Mouse (Mus musculus): ENCODE data around the gene Cep295.
"Not testable (repeated sequence)": the region's sequence is repeated elsewhere in the genome, so short reads cannot be mapped to it uniquely, and the experiment has no call there.

Cep295 gene

DNA sequence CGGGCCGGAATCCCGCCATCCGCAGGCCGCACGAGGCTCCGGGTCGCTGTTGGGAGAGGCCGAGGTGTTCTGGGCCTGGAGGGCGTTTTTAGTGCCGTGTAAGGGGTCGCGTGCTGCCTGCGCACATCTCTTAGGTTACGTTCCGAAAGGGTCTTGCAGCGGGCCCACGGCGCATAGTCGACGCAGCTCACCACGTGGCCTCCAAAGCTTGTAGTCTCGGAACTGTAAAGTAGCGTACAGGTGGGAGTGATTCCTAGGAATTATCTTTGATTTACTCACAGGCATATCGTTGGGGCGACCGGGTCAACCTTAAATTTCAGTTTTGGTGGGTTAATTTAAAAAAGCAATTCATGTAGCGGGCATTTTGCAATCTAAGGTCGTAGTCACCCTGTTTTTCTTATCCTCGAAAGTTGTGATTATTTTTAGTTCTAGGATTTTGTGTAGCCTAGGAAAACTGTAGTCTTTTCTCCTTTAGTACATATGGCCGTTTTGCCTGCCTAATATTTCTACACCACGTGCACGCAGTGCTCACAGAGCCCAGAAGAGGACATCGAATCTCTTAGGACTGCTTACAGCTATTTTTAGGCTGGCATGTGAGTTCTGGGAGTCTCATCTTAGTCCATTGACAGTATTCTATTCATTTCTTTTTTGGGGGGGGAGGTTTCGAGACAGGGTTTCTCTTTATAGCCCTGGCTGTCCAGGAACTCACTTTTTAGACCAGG is 51.0 kb downstream of the Cep295 start, which contains the start of gene 4931406C07Rik:
TSS of gene 4931406C07Rik (minus strand) at position 51 of the 722 bp plus-strand sequence.
- DNase-seq: no peak

DNA sequence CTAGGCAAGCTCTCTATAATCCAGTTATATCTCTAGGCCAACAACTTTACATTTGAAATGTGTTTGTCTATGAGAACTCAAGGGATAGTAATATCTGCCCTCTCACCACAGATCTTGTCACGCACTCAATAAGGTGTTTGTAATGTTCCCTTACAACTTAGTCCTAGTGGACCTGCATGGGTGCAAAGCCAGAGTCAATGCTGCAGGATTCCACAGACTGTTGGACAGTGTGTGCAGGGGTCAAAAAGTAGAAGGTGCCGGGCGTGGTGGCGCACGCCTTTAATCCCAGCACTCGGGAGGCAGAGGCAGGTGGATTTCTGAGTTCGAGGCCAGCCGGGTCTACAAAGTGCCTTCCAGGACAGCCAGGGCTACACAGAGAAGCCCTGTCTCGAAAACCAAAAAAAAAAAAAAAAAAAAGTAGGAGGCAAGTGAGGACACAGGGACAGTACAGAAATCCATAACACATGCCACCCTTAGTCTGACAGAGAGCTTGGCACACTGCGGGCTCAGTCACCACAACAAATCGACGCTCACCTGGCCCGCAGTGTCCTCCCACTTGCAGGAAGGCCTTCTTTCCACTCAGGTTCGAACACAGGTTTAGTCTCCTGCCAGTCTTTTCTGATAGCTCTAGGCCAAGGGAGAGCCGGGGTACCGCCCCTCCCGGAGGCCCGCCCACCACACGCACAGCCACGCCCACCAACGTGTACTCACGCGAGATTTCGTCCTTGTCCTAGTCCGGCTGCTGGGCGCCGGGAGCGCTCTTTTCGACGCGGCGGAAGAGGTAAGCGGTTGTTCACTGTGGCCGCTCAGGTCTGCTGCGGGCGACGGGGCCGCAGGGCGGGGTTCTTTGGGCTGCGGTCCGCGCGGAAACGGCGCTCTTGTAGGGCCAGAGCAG is 51.8 kb downstream of the Cep295 start, which contains the start of gene Taf1d:
TSS of gene Taf1d (plus strand) at position 712 of the 895 bp plus-strand sequence.
- peak; percentile 99 for DNase-seq

DNA sequence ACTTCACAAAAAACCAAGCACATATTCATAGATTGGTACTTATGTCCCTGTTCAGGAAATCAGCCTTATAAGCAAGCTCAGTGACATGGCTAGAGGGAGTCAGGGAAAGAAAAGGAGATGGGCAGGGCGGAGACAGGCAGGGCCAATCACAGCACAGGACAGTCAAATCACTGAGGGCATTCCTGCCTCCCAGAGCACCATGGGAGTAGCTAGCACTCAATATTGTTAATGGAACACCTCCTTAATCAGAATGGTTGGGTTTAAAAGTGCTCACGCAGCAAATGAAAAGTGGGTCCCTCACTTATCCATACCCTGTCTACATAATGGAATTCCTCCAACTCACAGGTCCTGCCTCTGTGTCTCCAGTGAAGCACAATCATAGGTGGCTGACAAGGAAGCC is 54.7 kb downstream of the Cep295 start:
- no peak for DNase-seq

DNA sequence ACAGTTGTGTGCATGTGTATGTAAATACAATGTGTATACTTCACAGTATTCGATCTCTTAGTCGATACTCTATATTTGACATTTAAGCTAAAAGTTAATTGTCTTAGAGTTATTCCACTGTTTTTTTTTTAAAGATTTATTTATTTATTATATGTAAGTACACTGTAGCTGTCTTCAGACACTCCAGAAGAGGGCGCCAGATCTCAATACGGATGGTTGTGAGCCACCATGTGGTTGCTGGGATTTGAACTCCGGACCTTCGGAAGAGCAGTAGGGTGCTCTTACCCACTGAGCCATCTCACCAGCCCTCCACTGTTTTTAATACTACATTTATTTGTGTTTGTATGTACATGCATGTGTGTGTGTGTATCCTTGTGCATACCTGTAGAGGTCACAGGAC is 55.6 kb downstream of the Cep295 start:
- DNase-seq: not testable (repeated sequence)

DNA sequence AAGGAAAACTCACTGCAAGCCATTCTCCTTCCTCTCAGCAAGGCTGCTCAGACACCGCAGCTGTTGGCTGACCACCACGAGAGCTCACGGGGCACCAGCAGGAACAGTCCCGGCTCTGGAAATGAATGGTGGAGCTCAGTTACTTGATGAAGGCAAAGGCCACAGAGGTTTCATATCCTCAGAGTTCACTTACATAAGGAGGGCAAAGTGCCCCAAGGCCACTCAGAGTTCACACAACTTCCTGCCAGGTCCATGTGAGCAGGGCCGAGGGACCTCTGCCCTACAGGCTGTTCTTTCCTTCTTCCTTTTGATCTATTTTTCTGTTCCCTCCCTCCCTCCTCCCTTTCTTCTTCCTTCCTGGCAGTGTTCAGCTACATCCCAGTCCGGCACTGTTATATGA is 56.2 kb downstream of the Cep295 start:
- no peak for DNase-seq

DNA sequence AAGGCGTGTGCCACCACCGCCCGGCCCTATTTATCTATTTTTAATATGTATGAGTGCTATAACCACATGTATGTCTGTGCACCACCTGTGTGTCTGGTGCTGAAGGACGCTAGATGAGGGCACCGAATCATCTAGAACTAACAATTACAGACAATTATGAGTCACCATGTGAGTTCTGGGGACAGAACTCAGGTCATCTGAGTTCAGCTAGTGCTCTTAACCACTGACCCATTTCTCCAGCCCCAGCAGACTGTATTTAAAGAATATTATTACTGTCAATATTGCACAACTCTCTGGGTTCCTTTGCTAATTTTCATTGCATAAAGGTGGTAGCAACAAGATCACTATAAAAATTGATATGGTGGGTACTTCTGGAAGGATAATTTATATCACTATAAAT is 57.5 kb downstream of the Cep295 start:
- DNase-seq: no peak

DNA sequence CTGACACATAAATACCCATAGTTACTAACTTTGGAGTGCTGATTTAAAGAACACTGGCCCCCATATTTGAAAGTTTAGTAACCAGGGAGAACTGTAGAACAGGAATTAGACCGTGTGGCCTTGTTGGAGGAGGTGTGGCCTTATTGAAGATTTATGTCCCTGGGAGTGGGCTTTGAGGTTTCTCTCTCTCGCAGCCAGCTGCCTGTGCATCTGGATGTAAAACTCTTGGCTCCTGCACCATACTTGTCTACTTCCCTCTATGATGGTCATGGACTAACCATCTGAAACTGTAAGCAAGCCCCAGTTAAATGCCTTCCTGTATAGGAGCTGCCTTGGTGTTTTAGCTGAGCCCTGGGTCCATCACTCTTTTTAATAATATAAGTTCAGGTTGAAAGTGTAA is 59.1 kb downstream of the Cep295 start:
- DNase-seq: no peak

DNA sequence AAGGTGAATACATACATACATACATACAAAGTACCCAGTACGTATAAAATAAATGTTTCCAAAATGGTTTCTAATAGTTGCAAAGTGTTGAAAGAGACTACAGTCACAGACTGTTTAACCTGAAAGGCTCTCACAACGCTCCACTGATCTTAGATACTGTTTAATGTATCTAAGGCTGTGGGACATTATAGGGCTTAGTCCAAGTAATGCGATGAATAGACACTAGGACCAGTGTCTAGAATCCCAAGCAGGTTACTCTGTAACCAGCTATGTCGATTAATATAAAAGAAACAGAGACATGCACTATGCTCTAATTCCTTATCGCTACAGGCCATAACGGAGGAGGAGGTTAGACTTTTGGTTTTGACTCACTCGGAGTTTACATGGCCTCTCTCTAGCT is 60.5 kb downstream of the Cep295 start:
- no peak for DNase-seq

DNA sequence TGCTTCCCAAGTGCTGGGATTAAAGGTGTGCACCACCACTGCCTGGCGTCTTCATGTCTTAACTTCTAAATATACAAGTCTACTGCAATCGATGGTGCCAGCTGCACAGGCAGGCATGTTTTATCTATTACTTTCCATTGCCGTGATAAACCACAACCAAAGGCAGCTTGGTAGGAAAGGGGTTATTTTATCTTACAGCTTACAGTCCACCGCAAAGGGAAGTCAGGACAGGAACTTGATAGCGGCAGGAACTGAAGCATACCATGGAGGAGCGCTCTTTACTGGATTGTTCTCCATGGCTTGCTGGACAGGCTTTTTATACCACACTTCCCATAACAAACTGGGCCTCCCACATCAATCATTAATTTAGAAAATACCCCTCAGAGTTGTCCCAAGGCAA is 68.3 kb downstream of the Cep295 start:
- no peak for DNase-seq

DNA sequence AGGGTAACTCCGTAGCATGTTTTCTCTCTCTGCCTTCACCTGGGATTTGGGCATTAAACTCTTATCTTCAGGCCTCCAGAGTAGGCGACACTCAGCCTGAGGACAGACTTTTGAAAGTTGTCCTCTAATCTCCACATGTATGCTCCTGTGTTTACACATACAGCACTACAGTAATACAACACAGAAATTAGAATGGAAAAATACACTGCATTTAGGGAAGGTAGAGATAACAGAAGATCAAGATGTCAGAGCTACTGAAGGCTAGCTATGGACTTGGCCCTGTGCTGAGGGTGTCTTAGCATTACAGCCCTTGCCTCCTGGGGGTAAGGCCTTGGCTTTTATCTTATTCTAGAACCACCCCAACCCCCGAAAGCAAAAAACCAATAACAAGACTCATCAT is 69.2 kb downstream of the Cep295 start:
- DNase-seq: no peak

DNA sequence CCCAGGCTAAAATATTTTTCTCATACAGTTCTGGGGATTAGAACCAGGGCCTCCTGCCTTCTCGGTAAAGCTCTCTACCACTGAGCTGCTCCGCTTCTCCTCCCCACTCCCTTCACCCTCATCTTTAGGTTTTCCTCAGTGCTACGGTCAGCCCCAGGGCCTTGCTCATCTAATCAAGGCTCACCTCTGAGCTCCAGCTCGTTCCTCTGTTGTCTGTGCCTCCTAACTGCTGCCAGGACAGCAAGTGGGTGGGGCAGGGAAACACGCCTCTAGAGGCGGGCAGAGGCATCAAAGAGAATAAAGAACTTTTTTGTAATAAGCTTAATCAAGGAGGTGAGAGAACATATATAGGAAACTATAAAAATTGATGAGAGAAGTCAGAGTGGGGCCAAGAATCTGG is 69.7 kb downstream of the Cep295 start:
- DNase-seq: no peak

DNA sequence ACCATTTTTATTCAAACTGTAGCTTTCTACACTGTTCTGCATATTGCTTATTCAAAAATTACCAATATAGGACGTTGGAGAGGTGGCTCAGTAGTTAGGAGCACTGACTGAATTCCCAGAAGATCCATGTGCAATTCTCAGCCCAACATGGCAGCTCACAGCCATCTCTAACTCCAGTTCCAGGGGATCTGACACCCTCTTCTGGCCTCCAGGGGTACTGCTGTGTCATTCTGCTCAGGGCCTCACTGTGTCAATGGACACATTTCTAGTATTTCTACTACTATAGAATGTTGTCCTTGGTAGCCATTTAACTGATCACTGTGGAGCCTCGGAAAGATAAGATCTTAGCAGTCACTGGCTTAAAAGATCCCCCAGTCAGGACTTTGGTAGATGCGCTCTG is 72.1 kb downstream of the Cep295 start:
- peak; percentile 41 for DNase-seq

DNA sequence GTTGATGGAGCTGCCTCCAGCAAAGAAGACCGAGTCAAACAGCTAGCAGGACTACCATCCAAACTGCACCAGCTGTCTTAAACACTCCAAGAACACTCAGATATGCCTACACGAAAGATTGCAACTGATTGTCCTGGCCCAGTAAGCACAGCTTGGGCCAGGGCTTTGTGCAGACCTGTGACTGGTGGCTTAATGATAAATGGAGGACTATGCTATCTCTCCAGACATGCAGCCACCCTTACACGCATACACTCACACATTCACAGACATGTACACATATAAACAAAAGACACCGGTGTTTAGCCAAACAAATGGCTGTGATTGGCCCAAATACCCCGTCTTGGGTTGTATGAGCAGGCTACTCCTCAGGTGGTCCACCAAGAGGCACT is 77.1 kb downstream of the Cep295 start:
- no peak for DNase-seq

DNA sequence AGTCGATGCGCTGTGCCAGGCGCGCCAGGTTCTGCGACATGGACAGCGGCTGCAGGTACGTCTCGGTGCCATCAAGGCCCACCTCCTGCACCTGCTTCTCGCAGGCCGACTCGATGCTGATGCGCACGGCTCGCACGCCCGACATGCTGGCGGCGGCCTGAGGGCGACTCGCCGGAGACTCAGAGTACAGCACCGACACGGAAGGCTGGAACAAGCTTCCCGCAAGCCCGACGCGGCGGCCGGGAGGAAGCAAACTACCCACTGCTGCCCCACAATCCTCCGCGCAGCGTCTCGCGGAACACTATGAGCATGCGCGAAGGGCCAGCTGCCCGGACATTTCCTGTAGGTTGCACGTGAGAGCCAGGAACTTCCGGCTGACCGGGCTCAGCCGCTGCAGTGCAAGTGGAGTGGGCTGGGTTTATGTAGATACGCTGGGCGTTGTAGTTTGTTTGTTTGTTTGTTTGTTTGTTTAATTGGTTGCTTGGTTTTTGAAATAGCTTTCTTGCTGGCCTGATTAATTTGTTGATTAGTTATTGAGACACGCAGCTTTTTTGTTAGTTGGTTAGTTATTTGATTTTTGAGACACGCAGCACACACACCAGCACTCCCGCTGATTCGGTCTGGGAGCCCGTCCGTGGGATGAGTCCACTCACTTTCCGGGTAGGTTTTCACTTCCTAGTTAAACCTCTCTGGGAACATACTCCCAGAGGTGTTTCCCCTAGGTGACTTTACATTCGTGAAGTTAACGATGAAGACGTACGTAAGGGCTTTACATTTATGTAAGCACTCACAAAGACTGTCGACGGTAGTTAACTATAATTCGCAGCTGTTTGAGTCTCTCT is 77.7 kb downstream of the Cep295 start, which contains the start of gene Med17:
TSS of gene Med17 (minus strand) at position 283 of the 842 bp plus-strand sequence.
- DNase-seq: peak; percentile 91

DNA sequence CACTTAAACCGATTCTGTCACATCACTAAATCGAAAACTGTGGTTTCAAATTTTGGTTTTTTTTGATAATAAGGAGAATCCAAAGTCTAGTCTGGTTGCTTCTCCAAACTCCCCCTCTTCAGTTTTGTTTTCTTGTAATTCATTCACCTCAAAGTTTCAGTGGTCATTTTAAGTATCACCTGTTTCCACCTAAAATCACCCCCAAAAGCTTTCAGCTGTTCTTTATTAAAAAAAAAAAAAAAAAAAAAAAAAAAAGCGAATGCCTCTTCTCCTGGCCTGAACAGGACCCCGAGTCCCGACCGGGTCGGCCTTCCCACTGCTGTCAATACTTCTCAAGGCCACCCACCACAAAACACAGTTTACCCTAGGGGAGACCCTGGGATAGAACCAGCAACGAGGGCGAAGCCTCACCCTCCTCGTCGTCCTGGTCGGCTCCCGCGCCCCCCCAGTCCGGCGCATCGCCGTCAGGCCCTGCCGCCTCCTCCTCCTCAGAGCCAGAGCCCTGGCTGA is 78.4 kb downstream of the Cep295 start:
- no peak for DNase-seq

DNA sequence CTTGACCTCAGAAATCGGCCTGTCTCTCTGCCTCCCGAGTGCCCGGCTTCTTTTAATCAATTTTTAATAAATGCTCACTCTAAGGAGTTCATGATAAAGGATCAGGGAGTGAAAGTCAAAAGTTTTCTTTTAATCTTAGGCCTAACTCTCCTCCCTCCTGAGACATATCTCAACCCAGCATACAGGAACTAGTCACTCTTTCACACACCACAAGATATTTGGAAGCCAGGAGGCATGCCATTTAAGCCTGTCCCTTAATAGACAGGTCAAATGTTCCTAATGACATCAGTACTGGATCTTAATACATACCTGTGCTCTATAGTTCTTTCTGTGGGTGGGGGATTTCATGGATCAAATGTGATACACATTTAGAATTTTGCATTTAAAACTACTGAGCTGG is 79.2 kb downstream of the Cep295 start:
- no peak for DNase-seq

DNA sequence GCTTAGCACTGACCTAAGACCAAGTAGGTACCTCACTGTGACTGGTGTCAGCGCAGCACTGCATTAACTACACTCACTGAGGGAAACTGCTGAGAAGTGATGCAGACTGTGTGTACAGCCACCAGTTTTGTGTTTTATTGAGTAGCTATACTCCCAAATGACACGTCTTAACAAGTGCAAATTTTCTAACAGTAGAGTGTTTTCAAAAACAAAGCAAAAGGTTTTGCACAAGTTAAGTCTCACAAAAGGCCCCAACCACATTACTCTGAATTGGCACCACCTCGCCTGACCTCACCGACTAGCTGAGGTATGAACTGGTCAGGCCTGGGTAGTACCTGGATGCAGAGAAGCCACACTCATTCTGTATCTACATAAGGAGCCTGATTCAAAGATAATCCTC is 80.7 kb downstream of the Cep295 start:
- DNase-seq: no peak

DNA sequence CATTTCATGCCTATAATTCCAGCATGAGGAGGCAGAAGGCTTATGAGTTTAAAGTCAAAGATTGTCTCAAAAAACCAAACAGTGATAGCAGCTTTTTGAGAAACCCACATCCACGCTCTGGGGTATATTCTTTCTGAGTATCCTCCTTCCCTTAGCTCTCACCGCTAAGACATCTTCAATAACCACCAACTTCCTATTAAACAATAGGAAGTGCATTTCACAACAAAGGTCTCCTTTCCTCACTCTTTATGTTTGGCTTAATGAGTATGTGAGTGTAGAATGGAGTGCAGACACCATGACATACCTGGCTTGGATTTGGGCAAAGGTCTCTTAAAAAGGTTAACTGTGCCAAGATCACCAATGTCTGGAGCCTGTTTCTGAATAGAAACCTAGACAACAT is 83.6 kb downstream of the Cep295 start:
- DNase-seq: no peak

All from thymus, postnatal 4 days (tissue).